Mouse (Mus musculus) large intestine, adult 2 months (tissue): ENCODE measurements at regions not wholly inside any gene's neighbourhood (a gene's known extent, or its start where the extent isn't known, plus 50 kb on each side); places are given as distances from the start of the nearest gene placed in this dataset.

Experiments used
- DNase-seq: peaks from one replicate; pipeline ENCODE4 v3.0.0-alpha.2; 2012; ENCODE audit warnings: low read depth, low spot score
- WGBS: fragments of 180-500 bp; shearing (Covaris S2); methylation state at CpG from one replicate; pipeline ENCODE4 v1.1.7; 2018; 5-methylcytosine and 5-hydroxymethylcytosine counted together

DNA sequence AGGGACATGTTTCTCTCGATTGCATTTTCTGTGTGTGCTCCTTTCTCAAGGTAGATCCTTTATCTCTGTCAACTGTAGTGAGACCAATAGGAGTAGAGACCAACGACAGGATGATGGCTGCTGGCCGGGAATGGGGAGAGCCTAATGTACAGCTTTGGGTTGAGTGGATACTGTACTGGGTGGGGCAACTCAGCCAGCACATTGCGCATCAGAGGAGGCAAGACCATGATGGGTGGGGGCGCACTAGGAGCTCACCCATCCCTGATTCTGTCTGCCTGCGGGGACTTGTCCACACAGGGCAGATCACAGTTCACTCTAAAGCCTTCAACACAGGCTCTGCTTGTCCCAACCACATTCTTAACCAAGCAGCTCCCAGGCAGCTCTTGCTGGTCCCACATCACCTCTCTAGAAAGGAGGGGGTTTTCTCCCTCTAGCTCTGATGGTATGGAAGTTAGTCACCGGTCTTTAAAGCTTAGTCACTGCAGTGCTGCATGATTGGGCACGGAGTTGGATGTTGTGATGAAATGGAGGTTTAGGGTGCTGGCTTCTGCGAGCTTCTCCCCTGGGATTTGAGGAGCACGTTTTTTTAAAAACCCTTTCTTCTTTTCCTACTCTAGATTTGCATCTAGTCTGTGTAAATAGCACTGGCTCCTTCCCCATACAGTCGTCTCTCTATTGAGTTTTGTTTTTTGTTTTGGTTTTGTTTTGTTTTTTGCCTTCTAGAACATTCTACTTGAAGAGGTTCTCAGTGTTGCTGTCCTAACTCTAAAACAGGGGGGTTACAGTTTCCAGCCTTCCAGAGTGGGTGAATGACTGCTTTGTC is 118.3 kb upstream of the Frmd6 start:
- 76% methylated on average over 11 of the region's 11 CpGs for WGBS
- DNase-seq = no peak

DNA sequence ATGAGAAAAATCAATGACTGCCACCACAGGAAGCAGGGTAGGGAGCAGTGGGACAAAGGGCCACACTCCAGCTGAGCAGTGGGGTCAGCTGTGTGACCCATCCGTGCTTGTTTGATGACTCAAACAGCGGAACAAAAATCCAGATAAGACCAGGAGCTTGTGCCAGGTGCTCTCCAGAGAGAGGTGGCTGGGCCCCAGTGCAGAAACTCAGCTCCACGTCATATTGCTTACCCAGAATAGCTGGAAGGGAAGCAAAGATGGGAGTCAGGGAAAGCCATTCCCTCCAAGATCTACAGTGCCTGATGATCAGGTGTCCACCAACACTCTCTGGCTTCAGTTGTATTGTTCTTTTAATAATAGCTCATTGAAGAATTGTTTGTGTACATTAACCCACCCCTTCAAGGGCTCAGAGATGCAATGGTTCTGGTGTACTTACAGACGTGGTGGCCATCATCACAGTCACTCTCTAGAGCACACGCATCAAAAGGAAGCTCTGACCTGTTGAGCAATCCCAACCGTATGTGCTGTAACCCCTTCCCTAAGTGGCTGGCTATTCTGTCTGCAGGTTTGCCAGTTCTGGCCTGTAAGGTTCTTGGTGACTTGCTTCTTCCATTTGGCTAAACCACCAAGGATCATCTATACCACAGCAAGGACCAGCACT is 117.6 kb upstream of the Frmd6 start:
- DNase-seq = no peak
- WGBS = 41% methylated on average over 6 of the region's 6 CpGs

DNA sequence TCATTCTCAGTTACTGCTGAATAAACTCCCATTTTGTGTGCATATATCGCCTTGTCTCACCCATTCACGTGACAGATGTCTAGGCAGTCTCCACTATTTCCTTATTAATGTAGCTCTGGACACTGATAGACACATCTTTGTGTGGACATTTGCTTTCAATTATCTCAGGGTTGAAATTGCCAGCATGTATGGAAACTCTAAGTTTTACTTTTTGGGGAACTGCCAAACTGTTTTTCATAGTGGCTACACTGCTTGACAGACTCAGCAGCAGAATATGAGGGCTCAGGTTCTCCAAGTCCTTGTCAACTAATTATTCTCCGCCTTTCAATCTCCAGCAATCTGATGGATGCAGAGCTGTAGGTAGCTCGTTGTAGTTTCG is 117.0 kb upstream of the Frmd6 start:
- DNase-seq = no peak
- 92% methylated on average over 5 of the region's 5 CpGs for WGBS

GRCm38 (mm10) chr12:70710311-70710710 is 115.0 kb upstream of the Frmd6 start:
- no peak for DNase-seq
- whole genome bisulfite sequencing = 81% methylated on average over 7 of the region's 7 CpGs

DNA sequence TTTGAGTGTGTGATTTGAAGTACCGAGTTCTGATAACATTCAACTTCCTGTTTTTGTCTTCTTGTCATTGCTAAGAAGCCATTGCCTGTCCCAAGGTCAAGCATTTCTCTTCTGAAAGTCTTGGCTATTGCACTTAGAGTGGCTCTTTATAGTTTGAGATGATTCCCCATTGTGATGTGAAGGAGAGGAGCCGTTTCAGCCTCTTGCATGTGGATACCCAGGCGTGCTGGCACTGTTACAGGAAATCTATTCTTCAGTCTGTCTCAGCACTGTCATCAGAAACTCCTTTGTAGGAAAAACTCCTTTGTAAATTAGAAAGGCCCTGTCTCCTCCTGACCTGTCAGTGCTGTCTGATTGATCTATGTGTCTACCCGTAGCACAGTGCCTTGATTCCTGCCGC is 114.3 kb upstream of the Frmd6 start:
- WGBS = 83% methylated on average over 5 of the region's 5 CpGs
- no peak for DNase-seq

DNA sequence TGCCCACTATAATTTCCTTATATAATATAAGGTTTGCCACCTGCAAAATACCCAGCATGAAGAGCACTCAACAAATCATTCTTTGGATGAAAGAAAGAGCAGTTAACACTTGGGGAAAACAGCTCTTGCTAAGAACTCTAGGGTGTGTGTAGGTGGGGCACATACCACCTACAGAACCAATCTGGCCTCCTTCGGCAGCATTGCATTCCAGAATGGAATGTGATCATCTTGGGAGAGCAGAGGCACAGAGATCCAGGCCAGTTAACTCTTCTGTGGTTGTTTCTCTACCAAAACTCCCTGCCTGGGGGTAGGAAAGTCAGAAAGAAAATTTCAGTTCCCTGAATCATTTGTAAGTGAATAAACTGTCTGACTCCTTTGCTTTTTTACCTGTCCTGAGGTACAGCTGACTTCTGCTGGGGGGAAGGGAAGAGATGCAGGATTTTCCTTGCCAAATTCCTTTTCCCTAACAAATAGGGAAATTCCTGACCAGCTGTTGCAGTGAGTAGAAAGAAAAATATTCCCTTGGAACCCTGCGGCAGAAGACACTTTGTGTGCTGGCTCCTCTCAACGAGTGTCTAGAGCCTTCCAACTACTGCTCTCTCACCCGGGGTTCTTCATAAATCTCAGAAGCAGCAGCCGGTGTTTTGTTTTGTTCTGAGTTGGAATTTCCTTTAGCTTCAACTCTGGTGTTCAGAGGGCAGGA is 112.8 kb upstream of the Frmd6 start:
- DNase-seq = no peak
- WGBS = 34% methylated on average over 5 of the region's 5 CpGs

GRCm38 (mm10) chr12:70713499-70714280 is 111.6 kb upstream of the Frmd6 start:
- DNase-seq = no peak
- WGBS = 55% methylated on average over 18 of the region's 18 CpGs

DNA sequence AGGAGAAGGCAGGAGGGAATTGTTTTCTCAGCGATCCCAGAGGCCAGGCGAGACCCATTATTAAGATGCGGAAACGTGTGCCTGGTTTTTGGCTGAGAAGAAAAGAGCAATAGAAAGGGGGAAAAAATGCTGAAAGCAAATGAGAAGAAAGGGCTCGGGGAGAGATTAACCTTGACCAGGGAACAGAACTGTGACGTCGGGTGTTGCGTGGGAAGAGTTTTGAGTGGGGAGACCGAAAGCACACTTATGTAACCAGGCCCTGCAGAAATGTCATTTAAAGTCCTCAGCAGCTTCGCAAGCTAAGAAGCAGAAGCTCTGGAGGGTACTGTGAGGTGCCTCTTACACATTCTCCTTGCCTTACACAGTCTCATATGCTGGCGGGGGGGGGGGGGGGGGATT is 111.0 kb upstream of the Frmd6 start:
- 80% methylated on average over 11 of the region's 11 CpGs for WGBS
- DNase-seq = no peak

DNA sequence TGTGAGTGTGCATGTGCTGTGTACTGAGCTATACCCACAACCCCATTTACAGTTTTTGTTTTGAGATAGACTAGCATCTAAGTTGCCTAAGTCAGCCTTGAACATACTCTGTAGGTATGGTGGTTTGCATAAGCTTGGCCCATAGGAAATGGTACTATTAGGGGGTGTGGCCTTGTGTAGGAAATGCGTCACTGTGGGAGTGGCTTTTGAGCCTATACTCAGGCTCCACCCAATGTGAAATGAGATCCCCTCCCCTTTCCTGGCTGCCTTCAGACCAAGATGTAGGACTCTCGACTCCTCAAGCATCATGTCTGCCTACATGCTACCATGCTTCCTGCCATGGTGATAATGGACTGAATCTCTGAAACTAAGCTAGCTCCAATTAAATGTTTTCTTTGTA is 109.5 kb upstream of the Frmd6 start:
- no peak for DNase-seq

DNA sequence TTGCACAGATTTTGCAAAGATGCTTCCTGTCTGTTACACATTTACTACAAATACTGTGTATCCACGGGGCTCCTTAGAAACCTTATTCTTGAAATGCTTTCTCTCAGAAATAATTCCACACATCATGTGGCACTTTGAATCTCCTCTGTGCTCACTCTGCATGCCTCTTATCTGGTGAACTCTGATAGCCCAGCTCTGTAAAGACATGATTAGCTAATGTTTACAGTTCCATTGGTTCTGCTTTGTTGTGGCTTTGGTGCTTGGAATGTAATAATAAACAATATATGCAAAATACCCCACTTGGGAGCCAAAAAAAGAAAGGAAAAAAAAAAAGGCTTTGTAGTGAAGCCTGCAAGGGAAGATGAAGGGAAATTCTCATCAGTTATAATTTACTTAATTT is 106.7 kb upstream of the Frmd6 start:
- whole genome bisulfite sequencing = 24% methylated on average over 1 of the region's 1 CpGs
- DNase-seq = no peak

More for the DNA sequence above, 109.5 kb upstream of the Frmd6 start:
- WGBS = 90% methylated on average over 2 of the region's 2 CpGs

GRCm38 (mm10) chr12:70719255-70719654 is 106.1 kb upstream of the Frmd6 start:
- WGBS = 68% methylated on average over 4 of the region's 4 CpGs
- DNase-seq = no peak

- no peak for DNase-seq
- 40% methylated on average over 12 of the region's 12 CpGs for WGBS
These were observed 105.0 kb upstream of the Frmd6 start for GRCm38 (mm10) chr12:70720178-70720894.

- 97% methylated on average over 1 of the region's 1 CpGs for WGBS
These were observed 100.0 kb upstream of the Frmd6 start for GRCm38 (mm10) chr12:70725326-70725725.

DNA sequence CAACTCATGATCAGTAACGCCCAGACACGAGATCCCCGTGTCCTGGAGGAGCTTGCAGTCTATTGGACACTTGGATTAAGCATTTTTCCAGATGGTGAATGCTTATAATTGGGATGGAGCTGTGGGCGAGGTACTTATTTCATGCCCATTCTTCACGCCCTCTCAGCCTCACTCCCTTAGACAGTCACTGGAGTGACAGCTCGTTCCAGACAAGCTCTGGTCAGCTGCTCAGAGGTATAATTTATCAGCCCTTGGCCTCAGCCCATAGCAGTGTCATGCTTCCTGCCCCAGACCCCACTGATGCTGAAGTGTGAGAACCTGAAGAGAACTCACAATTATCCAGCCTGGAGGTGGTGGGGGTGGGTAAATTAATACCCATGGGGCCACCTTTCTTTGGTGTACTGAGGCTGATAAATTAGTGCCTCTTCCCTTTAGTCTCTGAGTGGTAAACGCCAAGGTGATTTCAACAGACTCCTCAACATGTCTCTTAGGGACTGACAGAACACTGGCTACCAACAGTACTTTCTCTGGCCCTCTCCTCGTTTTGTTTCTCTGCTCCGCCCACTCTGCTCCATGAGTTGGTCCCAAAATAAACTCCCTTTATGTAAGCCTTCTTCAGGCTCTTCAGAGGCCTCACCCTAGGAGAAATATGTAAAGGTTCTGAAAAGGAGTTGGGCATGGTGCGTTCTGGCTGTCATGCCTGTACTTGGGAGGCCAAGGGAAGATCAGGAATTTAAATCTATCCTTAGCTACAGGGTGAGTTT is 97.6 kb upstream of the Frmd6 start:
- 83% methylated on average over 10 of the region's 10 CpGs for WGBS
- no peak for DNase-seq

More at GRCm38 (mm10) chr12:70725326-70725725, 100.0 kb upstream of the Frmd6 start:
- no peak for DNase-seq

GRCm38 (mm10) chr12:70728407-70728806 is 96.9 kb upstream of the Frmd6 start:
- 97% methylated on average over 1 of the region's 1 CpGs for WGBS
- no peak for DNase-seq

DNA sequence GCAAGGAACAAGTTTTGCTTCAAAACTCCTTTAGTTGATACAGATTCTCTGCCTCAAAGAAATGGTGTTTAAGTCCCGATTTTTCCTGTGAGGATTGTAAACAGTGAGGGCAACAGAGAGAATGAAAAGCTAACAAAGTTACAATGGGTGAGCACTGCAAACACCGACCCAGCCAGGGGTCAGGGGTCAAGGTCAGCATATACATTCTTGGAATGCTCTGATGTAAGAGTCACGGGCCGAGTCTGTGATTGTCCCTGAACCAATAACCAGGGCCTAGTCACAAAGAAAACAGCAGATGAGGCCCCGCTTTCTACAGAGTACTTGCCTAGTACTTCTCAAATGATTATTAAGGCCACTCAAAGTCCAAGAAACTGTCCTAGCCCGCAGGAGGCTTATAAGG is 95.4 kb upstream of the Frmd6 start:
- WGBS = 45% methylated on average over 6 of the region's 6 CpGs
- DNase-seq = no peak

GRCm38 (mm10) chr12:70731498-70731897 is 93.8 kb upstream of the Frmd6 start:
- WGBS = 70% methylated on average over 6 of the region's 6 CpGs
- DNase-seq = no peak

DNA sequence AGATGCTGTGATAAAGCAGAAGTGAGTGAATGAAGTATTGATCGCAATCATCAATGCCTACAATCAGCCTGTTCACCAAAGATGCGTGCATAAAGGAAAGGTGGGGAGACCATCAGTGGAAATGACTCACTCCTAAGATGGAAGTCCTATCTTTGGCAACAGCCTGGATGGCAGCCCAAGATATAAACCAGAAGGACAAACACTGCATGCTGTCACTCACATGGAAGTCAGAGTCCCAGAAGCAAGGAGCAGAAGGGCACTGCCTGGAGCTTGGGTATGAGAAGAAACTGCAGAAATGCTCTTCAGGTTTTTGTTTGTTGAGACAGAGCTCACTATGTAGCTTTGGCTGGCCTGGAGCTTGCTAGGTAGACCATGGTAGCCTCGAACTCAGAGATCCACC is 92.7 kb upstream of the Frmd6 start:
- WGBS = 89% methylated on average over 3 of the region's 3 CpGs
- no peak for DNase-seq

- no peak for DNase-seq
- WGBS = 76% methylated on average over 3 of the region's 3 CpGs
These were observed 86.8 kb upstream of the Frmd6 start for GRCm38 (mm10) chr12:70738554-70738953.
